Mouse (Mus musculus) brain, embryonic 14.5 days (tissue): Measurements from ENCODE around the gene Pltp.
A peak's percentile ranks its signal among the peaks of the same experiment; 100 is the strongest.

ENCODE experiments used
- CTCF ChIP-seq: fragments of 200-500 bp; IDR thresholded peaks from 2 replicates; pipeline ENCODE4 v1.5.1; 2012; ENCODE audit warnings: inconsistent platforms, mild to moderate bottlenecking, moderate library complexity, borderline replicate concordance; ENCODE audit not compliant: insufficient read depth, insufficient read length; ENCODE audit errors: extremely low read depth
- POLR2A ChIP-seq: fragments of 200-500 bp; IDR thresholded peaks from 2 replicates; pipeline ENCODE4 v1.6.1; 2012; ENCODE audit warnings: mild to moderate bottlenecking, inconsistent platforms, borderline replicate concordance; ENCODE audit not compliant: poor library complexity, insufficient read depth, insufficient read length, severe bottlenecking; ENCODE audit errors: extremely low read depth

- TF ChIP-seq CTCF, result peak; percentile 40; the same call in 1 of the 2 replicates
- no peak for TF ChIP-seq POLR2A
Measured at GRCm38 (mm10) chr2:164845782-164846181, 11.7 kb downstream of the Pltp start.
